Mouse (Mus musculus): ENCODE results near the gene Carnmt1. TPM values are rescaled to one million over a fixed set of nuclear protein-coding genes. Genes with fewer than 3 reads are reported as not detected.
A peak's percentile ranks its signal among the peaks of the same experiment; 100 is the strongest.

Carnmt1 gene
- polyA plus RNA-seq (2012; rRNA removed): 3.3 and 5.0 TPM in 2 replicates

- no peak for TF ChIP-seq CTCF (IDR thresholded peaks at IDR 0.05; ENCODE audit: extremely low read depth, insufficient read length, insufficient replicate concordance, low read depth, low read length)
- peak; percentile 28; the same call in 1 of the 2 replicates for TF ChIP-seq POLR2A (IDR thresholded peaks at IDR 0.05; ENCODE audit: low read depth, low read length)
- Histone ChIP-seq H3K27me3 (ENCODE audit: control insufficient read depth, insufficient read depth, low read length) (no peaks in the 10 kb centered on the region), H3K4me1 (ENCODE audit: control insufficient read depth, insufficient read depth, insufficient read length, low read length) (peaks cover 2% of the 10 kb centered on the region; the same call in 1 of the 2 replicates), H3K4me3 (ENCODE audit: low read depth, low read length) (peak within 1 kb of the TSS; percentile 94), H3K36me3 (ENCODE audit: control insufficient read depth, insufficient read depth, low read length) (no peaks in the 10 kb centered on the region), H3K27ac (ENCODE audit: insufficient read depth, low read depth, low read length) (peak within 1 kb of the TSS; percentile 57)
- under 1% methylated on average over 49 of the region's 58 CpGs for WGBS
Measured at GRCm38 (mm10) chr19:18670608-18671007, at the start of gene Carnmt1. Carnmt1 (plus strand) TSS chr19:18670764.

- 74% methylated on average over 2 of the region's 2 CpGs for WGBS
- Histone ChIP-seq H3K36me3 (ENCODE audit: control insufficient read depth, insufficient read depth, low read length) (no peaks in the 10 kb centered on the region), H3K27ac (ENCODE audit: insufficient read depth, low read depth, low read length) (no peak overlapping the region), H3K4me3 (ENCODE audit: low read depth, low read length) (no peak overlapping the region), H3K4me1 (ENCODE audit: control insufficient read depth, insufficient read depth, insufficient read length, low read length) (peaks cover 6% of the 10 kb centered on the region; the same call in 1 of the 2 replicates), H3K27me3 (ENCODE audit: control insufficient read depth, insufficient read depth, low read length) (no peaks in the 10 kb centered on the region)
- TF ChIP-seq CTCF (IDR thresholded peaks at IDR 0.05; ENCODE audit: extremely low read depth, insufficient read length, insufficient replicate concordance, low read depth, low read length) (no peak), POLR2A (IDR thresholded peaks at IDR 0.05; ENCODE audit: low read depth, low read length) (no peak)
Measured at GRCm38 (mm10) chr19:18623894-18624293, 46.7 kb upstream of the Carnmt1 start.

- Histone ChIP-seq H3K4me1 (ENCODE audit: control insufficient read depth, insufficient read depth, insufficient read length, low read length) (peaks cover 3% of the 10 kb centered on the region; the same call in 1 of the 2 replicates), H3K27ac (ENCODE audit: insufficient read depth, low read depth, low read length) (no peak overlapping the region), H3K4me3 (ENCODE audit: low read depth, low read length) (no peak overlapping the region), H3K27me3 (ENCODE audit: control insufficient read depth, insufficient read depth, low read length) (no peaks in the 10 kb centered on the region), H3K36me3 (ENCODE audit: control insufficient read depth, insufficient read depth, low read length) (no peaks in the 10 kb centered on the region)
- TF ChIP-seq CTCF (IDR thresholded peaks at IDR 0.05; ENCODE audit: extremely low read depth, insufficient read length, insufficient replicate concordance, low read depth, low read length) (no peak), POLR2A (IDR thresholded peaks at IDR 0.05; ENCODE audit: low read depth, low read length) (no peak)
- WGBS: 26% methylated on average over 1 of the region's 1 CpGs
Measured at GRCm38 (mm10) chr19:18629589-18629988, 41.0 kb upstream of the Carnmt1 start.

- no peaks in the 10 kb centered on the region; the same call in 1 of the 2 replicates for H3K4me1 ChIP-seq (ENCODE audit: control insufficient read depth, insufficient read depth, insufficient read length, low read length)
- WGBS: 8% methylated on average over 17 of the region's 17 CpGs
- H3K27ac ChIP-seq (ENCODE audit: insufficient read depth, low read depth, low read length): peak overlapping the region; percentile 95
- no peak for TF ChIP-seq CTCF (IDR thresholded peaks at IDR 0.05; ENCODE audit: extremely low read depth, insufficient read length, insufficient replicate concordance, low read depth, low read length)
- H3K27me3 ChIP-seq (ENCODE audit: control insufficient read depth, insufficient read depth, low read length): no peaks in the 10 kb centered on the region
- H3K4me3 ChIP-seq (ENCODE audit: low read depth, low read length): peak overlapping the region; percentile 83
- H3K36me3 ChIP-seq (ENCODE audit: control insufficient read depth, insufficient read depth, low read length): no peaks in the 10 kb centered on the region
Measured at GRCm38 (mm10) chr19:18630221-18631119, 40.1 kb upstream of the Carnmt1 start.

- Histone ChIP-seq H3K27me3 (ENCODE audit: control insufficient read depth, insufficient read depth, low read length) (no peaks in the 10 kb centered on the region), H3K27ac (ENCODE audit: insufficient read depth, low read depth, low read length) (peak overlapping the region; percentile 95), H3K4me1 (ENCODE audit: control insufficient read depth, insufficient read depth, insufficient read length, low read length) (no peaks in the 10 kb centered on the region; the same call in 1 of the 2 replicates), H3K36me3 (ENCODE audit: control insufficient read depth, insufficient read depth, low read length) (no peaks in the 10 kb centered on the region), H3K4me3 (ENCODE audit: low read depth, low read length) (peak overlapping the region; percentile 83)
- no peak for TF ChIP-seq CTCF (IDR thresholded peaks at IDR 0.05; ENCODE audit: extremely low read depth, insufficient read length, insufficient replicate concordance, low read depth, low read length)
- no peak for TF ChIP-seq POLR2A (IDR thresholded peaks at IDR 0.05; ENCODE audit: low read depth, low read length)
- WGBS: under 1% methylated on average over 40 of the region's 40 CpGs
Measured at GRCm38 (mm10) chr19:18631161-18631643, 39.4 kb upstream of the Carnmt1 start.

- H3K27me3 ChIP-seq (ENCODE audit: control insufficient read depth, insufficient read depth, low read length): no peaks in the 10 kb centered on the region
- under 1% methylated on average over 51 of the region's 51 CpGs for WGBS
- TF ChIP-seq CTCF (IDR thresholded peaks at IDR 0.05; ENCODE audit: extremely low read depth, insufficient read length, insufficient replicate concordance, low read depth, low read length) (no peak), POLR2A (IDR thresholded peaks at IDR 0.05; ENCODE audit: low read depth, low read length) (peak; percentile 87)
- H3K4me3 ChIP-seq (ENCODE audit: low read depth, low read length): peak within 1 kb of the TSS; percentile 83
- H3K36me3 ChIP-seq (ENCODE audit: control insufficient read depth, insufficient read depth, low read length): peaks cover 2% of the 10 kb centered on the region; the same call in 1 of the 2 replicates
- no peaks in the 10 kb centered on the region; the same call in 1 of the 2 replicates for H3K4me1 ChIP-seq (ENCODE audit: control insufficient read depth, insufficient read depth, insufficient read length, low read length)
- H3K27ac ChIP-seq (ENCODE audit: insufficient read depth, low read depth, low read length): peak within 1 kb of the TSS; percentile 95
Measured at GRCm38 (mm10) chr19:18631644-18632219, 38.8 kb upstream of the Carnmt1 start, which contains the start of the genes Ostf1 and Nmrk1. Ostf1 (minus strand) TSS chr19:18631823. Nmrk1 (plus strand) TSS chr19:18631950.
